Mouse (Mus musculus) liver, embryonic 14.5 days (tissue): ENCODE data around the gene Uqcc2. TPM values are rescaled to one million over a fixed set of nuclear protein-coding genes. Genes with fewer than 3 reads are reported as not detected.

ENCODE experiments used
- ATAC-seq: fragments of 200-750 bp; cut with Nextera tagmentation; 2 replicates; pipeline ENCODE4 v1.8.0; 2017; ENCODE audit warnings: moderate number of reproducible peaks, mild to moderate bottlenecking, moderate library complexity; ENCODE audit not compliant: insufficient read depth
- DNase-seq, 3 experiments: peaks; one replicate each; pipeline ENCODE4 v3.0.0-alpha.2; 2012 to 2013; ENCODE audit warnings: low read depth in 3 of 3, low spot score in 3 of 3
- H3K27ac ChIP-seq: fragments of 300-500 bp; sonication (generic); 2 replicates; pipeline ENCODE4 v1.5.1; 2014; ENCODE audit warnings: moderate library complexity, mild to moderate bottlenecking, control low read depth, inconsistent platforms
- H3K27me3 ChIP-seq: fragments of 300-500 bp; sonication (generic); 2 replicates; pipeline ENCODE4 v1.6.1; 2014; ENCODE audit warnings: mild to moderate bottlenecking, low read length, moderate library complexity; ENCODE audit not compliant: control insufficient read depth, insufficient read depth
- H3K36me3 ChIP-seq: fragments of 300-500 bp; sonication (generic); replicated peaks from 2 replicates; pipeline ENCODE4 v1.6.1; 2014; ENCODE audit warnings: low read depth; ENCODE audit not compliant: control insufficient read depth, insufficient read depth
- H3K4me1 ChIP-seq, 2 experiments: fragments of 200-500 bp in 1 of 2; fragments of 300-500 bp in 1 of 2; sonication (generic) in 1 of 2; replicated peaks; 2 replicates each; pipeline ENCODE4 v1.6.1; 2012 to 2014; ENCODE audit warnings: antibody characterized with exemption in 1 of 2, inconsistent platforms in 1 of 2, low read length in 1 of 2; ENCODE audit not compliant: control insufficient read depth in 2 of 2, insufficient read depth in 2 of 2
- H3K4me2 ChIP-seq: fragments of 300-500 bp; sonication (generic); 2 replicates; pipeline ENCODE4 v1.6.1; 2014; ENCODE audit warnings: low read depth, mild to moderate bottlenecking, control low read depth, moderate library complexity
- H3K4me3 ChIP-seq, 2 experiments: fragments of 200-500 bp in 1 of 2; fragments of 300-500 bp in 1 of 2; sonication (generic) in 1 of 2; 2 replicates each; pipeline ENCODE4 v1.5.1; 2012 to 2014; ENCODE audit warnings: low read depth in 2 of 2, low read length in 2 of 2, mild to moderate bottlenecking in 2 of 2, control low read depth in 1 of 2, inconsistent platforms in 1 of 2, moderate library complexity in 1 of 2; ENCODE audit not compliant: insufficient read depth in 1 of 2
- H3K9ac ChIP-seq: fragments of 300-500 bp; sonication (generic); replicated peaks from 2 replicates; pipeline ENCODE4 v1.6.1; 2014; ENCODE audit warnings: mild to moderate bottlenecking, control low read depth, moderate library complexity
- H3K9me3 ChIP-seq: fragments of 300-500 bp; sonication (generic); 2 replicates; pipeline ENCODE4 v1.6.1; 2016; ENCODE audit warnings: low read length, mixed read lengths; ENCODE audit not compliant: control insufficient read depth
- CTCF ChIP-seq: IDR thresholded peaks from 2 replicates; pipeline ENCODE4 v1.5.1; 2016; ENCODE audit warnings: antibody characterized with exemption, low read depth, control low read depth
- EP300 ChIP-seq: IDR thresholded peaks from 2 replicates; pipeline ENCODE4 v1.6.1; 2016; ENCODE audit warnings: antibody characterized with exemption, low read depth
- WGBS: fragments of 180-500 bp; shearing (Covaris S2); extraction: QIAGEN DNeasy Blood & Tissue Kit; methylation state at CpG from one replicate; pipeline ENCODE4 v1.1.7; 2014; ENCODE audit not compliant: insufficient replicate concordance; 5-methylcytosine and 5-hydroxymethylcytosine counted together
- polyA plus RNA-seq, 2 experiments: library from polyadenylated mRNA; depleted of rRNA in 1 of 2; stranded (reverse) in 1 of 2; unstranded in 1 of 2; fragments of >200 nt; fragmentation: Nextera tagmentation in 1 of 2; extraction: Ambion mirVana in 1 of 2; gene quantifications; 2 replicates each; pipeline versions ENCODE4 v1.2.1 to v1.2.3; 2012 to 2014

Uqcc2 gene
- polyA plus RNA-seq, 2 experiments = 129 to 208 TPM

- Histone ChIP-seq H3K4me3 (no peak overlapping the region), H3K4me2 (no peak overlapping the region), H3K27ac (no peak overlapping the region), H3K27me3 (no peaks in the 10 kb centered on the region), H3K4me1 (peaks cover 0 to 9% of the 10 kb centered on the region in 2 experiments; a peak in 2 of 4 replicates), H3K36me3 (no peaks in the 10 kb centered on the region), H3K9ac (no peak overlapping the region), H3K9me3 (no peaks in the 10 kb centered on the region; the same call in 1 of the 2 replicates)
- no peak for DNase-seq
- no peak for TF ChIP-seq CTCF
- no peak for TF ChIP-seq EP300
- no peak for ATAC-seq
- WGBS = 55% methylated on average over 6 of the region's 6 CpGs
These were observed 55.2 kb downstream of the Uqcc2 start for GRCm38 (mm10) chr17:27078499-27078898.

GRCm38 (mm10) chr17:27077920-27078319 lies 55.8 kb downstream of the Uqcc2 start:
- no peak overlapping the region for H3K4me2 ChIP-seq
- peaks cover 0 to 9% of the 10 kb centered on the region in 2 experiments; a peak in 2 of 4 replicates for H3K4me1 ChIP-seq
- no peak for DNase-seq
- no peak overlapping the region for H3K4me3 ChIP-seq
- no peak overlapping the region for H3K9ac ChIP-seq
- no peak for ATAC-seq
- TF ChIP-seq CTCF = peak; percentile 69
- TF ChIP-seq EP300 = no peak
- WGBS = 67% methylated on average over 6 of the region's 6 CpGs
- no peak overlapping the region for H3K27ac ChIP-seq
- H3K27me3 ChIP-seq = no peaks in the 10 kb centered on the region
- no peaks in the 10 kb centered on the region for H3K36me3 ChIP-seq
- H3K9me3 ChIP-seq = no peaks in the 10 kb centered on the region; the same call in 1 of the 2 replicates

- Histone ChIP-seq H3K36me3 (no peaks in the 10 kb centered on the region), H3K4me2 (no peak overlapping the region), H3K9me3 (no peaks in the 10 kb centered on the region; the same call in 1 of the 2 replicates), H3K4me3 (no peak overlapping the region), H3K4me1 (peaks cover 0 to 9% of the 10 kb centered on the region in 2 experiments; a peak in 2 of 4 replicates), H3K27ac (no peak overlapping the region), H3K27me3 (no peaks in the 10 kb centered on the region), H3K9ac (no peak overlapping the region)
- peak; percentile 73 for TF ChIP-seq CTCF
- no peak for TF ChIP-seq EP300
- DNase-seq (no peak), ATAC-seq (no peak)
- WGBS = 78% methylated on average over 7 of the region's 7 CpGs
These were observed 56.6 kb downstream of the Uqcc2 start for GRCm38 (mm10) chr17:27077133-27077532.

- WGBS = 43% methylated on average over 17 of the region's 17 CpGs
- DNase-seq = no peak
- H3K36me3 ChIP-seq = no peaks in the 10 kb centered on the region
These were observed 58.6 kb downstream of the Uqcc2 start for GRCm38 (mm10) chr17:27074849-27075745.

GRCm38 (mm10) chr17:27074236-27074635 lies 59.5 kb downstream of the Uqcc2 start:
- H3K4me2 ChIP-seq = no peak overlapping the region
- no peak for DNase-seq
- TF ChIP-seq CTCF = no peak
- no peak for TF ChIP-seq EP300
- WGBS = 50% methylated on average over 6 of the region's 6 CpGs
- ATAC-seq = no peak
- no peak overlapping the region for H3K27ac ChIP-seq
- H3K4me1 ChIP-seq = peaks cover 0 to 2% of the 10 kb centered on the region in 2 experiments; a peak in 1 of 4 replicates
- H3K27me3 ChIP-seq = no peaks in the 10 kb centered on the region
- H3K36me3 ChIP-seq = no peaks in the 10 kb centered on the region
- no peak overlapping the region for H3K9ac ChIP-seq
- H3K9me3 ChIP-seq = no peaks in the 10 kb centered on the region; the same call in 1 of the 2 replicates
- no peak overlapping the region for H3K4me3 ChIP-seq

More at GRCm38 (mm10) chr17:27074849-27075745, 58.6 kb downstream of the Uqcc2 start:
- Histone ChIP-seq H3K4me3 (no peak overlapping the region), H3K9me3 (no peaks in the 10 kb centered on the region; the same call in 1 of the 2 replicates), H3K27me3 (no peaks in the 10 kb centered on the region), H3K4me2 (no peak overlapping the region), H3K9ac (no peak overlapping the region), H3K27ac (no peak overlapping the region), H3K4me1 (peaks cover 0 to 2% of the 10 kb centered on the region in 2 experiments; a peak in 1 of 4 replicates)
- ATAC-seq = no peak
- TF ChIP-seq CTCF = no peak
- TF ChIP-seq EP300 = no peak
